Mouse (Mus musculus) C2C12 (cell line): ENCODE data around the gene Gm20604. TPM values are rescaled to one million over a fixed set of nuclear protein-coding genes. Genes with fewer than 3 reads are reported as not detected.

Experiments
- H3K27me3 ChIP-seq: one replicate; pipeline ENCODE4 v1.6.1; 2011; ENCODE audit not compliant: control insufficient read depth, insufficient read depth, insufficient read length
- H3K36me3 ChIP-seq: one replicate; pipeline ENCODE4 v1.6.1; 2011; ENCODE audit not compliant: control insufficient read depth, insufficient read depth
- H3K4me3 ChIP-seq: one replicate; pipeline ENCODE4 v1.5.1; 2011; ENCODE audit warnings: mild to moderate bottlenecking, control low read depth; ENCODE audit not compliant: poor library complexity, insufficient read depth, severe bottlenecking
- H3K79me2 ChIP-seq: one replicate; pipeline ENCODE4 v1.6.1; 2011; ENCODE audit not compliant: control insufficient read depth, insufficient read depth
- H3K79me3 ChIP-seq: one replicate; pipeline ENCODE4 v1.6.1; 2011; ENCODE audit warnings: low read depth, control low read depth
- H3ac ChIP-seq: one replicate; pipeline ENCODE3; 2011; ENCODE audit warnings: low read depth; ENCODE audit not compliant: control insufficient read depth, insufficient read length
- CEBPB ChIP-seq: IDR thresholded peaks from one replicate; pipeline ENCODE4 v1.6.1; 2011; ENCODE audit warnings: low read depth, mild to moderate bottlenecking, control low read depth, moderate library complexity
- CTCF ChIP-seq: IDR thresholded peaks from one replicate; pipeline ENCODE4 v1.5.1; 2011; ENCODE audit not compliant: control insufficient read depth, insufficient read depth, insufficient read length
- FOSL1 ChIP-seq: IDR thresholded peaks from one replicate; pipeline ENCODE4 v1.8.0; 2011; ENCODE audit warnings: mild to moderate bottlenecking, low read length; ENCODE audit not compliant: poor library complexity, insufficient read depth, severe bottlenecking
- MAX ChIP-seq: IDR thresholded peaks from one replicate; pipeline ENCODE4 v1.6.1; 2011; ENCODE audit warnings: mild to moderate bottlenecking, control low read depth
- MYOD1 ChIP-seq: IDR thresholded peaks from one replicate; pipeline ENCODE4 v1.6.1; 2011; ENCODE audit warnings: low read depth; ENCODE audit not compliant: control insufficient read depth, insufficient read length
- MYOG ChIP-seq: IDR thresholded peaks from one replicate; pipeline ENCODE4 v1.6.1; 2011; ENCODE audit not compliant: control insufficient read depth, insufficient read length; ENCODE audit errors: extremely low read depth
- USF1 ChIP-seq: IDR thresholded peaks from one replicate; pipeline ENCODE4 v1.6.1; 2011; ENCODE audit warnings: low read depth, mild to moderate bottlenecking, control low read depth, moderate library complexity
- polyA plus RNA-seq: library from polyadenylated mRNA; unstranded; fragments of >200 nt; fragmentation: generic; extraction: Trizol; gene quantifications from one replicate; pipeline ENCODE4 v1.2.1, GENCODE M21; 2012; ENCODE audit warnings: missing spikeins

The Gm20604 gene
- polyA plus RNA-seq, 1 experiment = 6.0 TPM

DNA sequence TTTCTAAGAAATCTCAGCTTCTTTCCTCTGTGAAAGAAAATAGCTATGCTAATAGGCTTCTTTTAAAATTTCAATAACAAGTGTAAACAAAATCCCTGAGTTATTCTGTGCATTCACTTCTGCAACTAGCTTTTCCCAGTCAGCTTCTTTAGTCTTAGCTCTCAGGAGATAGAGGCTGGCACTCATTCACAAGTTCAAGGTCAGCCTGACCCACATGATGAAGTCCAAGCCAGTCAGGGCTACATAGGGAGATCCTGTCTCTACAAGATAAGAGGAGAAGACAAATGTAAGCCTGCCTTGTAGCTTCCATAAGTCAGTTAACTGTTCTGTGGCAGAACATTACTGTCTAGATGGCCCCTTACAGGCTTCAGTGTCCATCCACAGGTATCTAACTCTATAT lies 5.2 kb upstream of the Gm20604 start:
- peaks cover 31% of the 10 kb centered on the region for H3K79me2 ChIP-seq
- H3K79me3 ChIP-seq = peaks cover 22% of the 10 kb centered on the region
- H3K36me3 ChIP-seq = peaks cover 56% of the 10 kb centered on the region
- TF ChIP-seq FOSL1 (no peak), MAX (no peak), MYOD1 (no peak), CTCF (no peak), USF1 (no peak), MYOG (no peak), CEBPB (no peak)
- H3K27me3 ChIP-seq = no peaks in the 10 kb centered on the region
- H3K4me3 ChIP-seq = no peak overlapping the region
- H3ac ChIP-seq = no peak overlapping the region

DNA sequence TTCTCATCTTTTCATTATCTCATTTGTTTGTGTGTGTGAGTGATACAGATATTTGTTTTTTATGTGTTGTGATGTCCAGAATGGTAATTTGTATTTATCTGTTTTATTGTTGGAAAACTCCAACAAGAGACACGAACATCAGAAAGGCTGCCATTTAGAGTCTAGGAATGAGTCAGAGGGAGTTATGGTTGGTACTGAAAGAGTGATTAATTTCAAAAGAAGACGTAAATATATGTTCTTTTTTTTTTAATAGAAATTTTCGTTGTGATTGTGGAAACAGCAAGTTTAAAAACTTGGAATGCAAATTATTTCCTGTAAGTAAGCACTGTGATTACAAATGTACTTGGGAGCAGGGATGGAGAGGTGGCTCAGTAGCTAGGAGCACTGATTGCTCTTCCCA lies 3.2 kb upstream of the Gm20604 start:
- Histone ChIP-seq H3K79me2 (peaks cover 48% of the 10 kb centered on the region), H3K27me3 (no peaks in the 10 kb centered on the region), H3K4me3 (no peak overlapping the region), H3K36me3 (peaks cover 36% of the 10 kb centered on the region), H3ac (no peak overlapping the region), H3K79me3 (peaks cover 27% of the 10 kb centered on the region)
- TF ChIP-seq MAX (no peak), FOSL1 (no peak), MYOD1 (no peak), USF1 (no peak), MYOG (no peak), CTCF (no peak), CEBPB (no peak)

DNA sequence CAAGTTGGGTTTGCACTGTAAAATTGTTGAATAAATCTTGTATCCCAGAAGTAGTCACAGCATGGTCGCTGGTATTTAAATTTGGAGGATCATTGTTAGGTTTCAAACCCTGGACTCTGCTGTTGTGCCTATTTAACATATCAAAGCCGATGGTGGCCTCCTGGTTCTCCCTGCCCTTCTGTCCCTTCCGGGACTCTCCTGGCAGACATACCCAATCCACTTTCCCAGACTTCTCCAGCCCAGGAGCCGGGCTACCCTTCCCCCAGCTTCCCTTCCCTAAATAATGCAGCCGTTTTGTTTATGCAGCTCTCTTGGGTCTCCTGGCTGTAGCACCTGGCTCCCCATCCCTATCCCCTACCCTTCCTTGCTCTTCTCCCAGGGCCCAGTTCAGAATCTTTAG lies 464 bp upstream of the Gm20604 start:
- TF ChIP-seq MAX = no peak
- TF ChIP-seq USF1 = no peak
- TF ChIP-seq FOSL1 = no peak
- no peak for TF ChIP-seq CTCF
- TF ChIP-seq CEBPB = no peak
- TF ChIP-seq MYOD1 = no peak
- no peak for TF ChIP-seq MYOG
- H3K36me3 ChIP-seq = peaks cover 12% of the 10 kb centered on the region
- peak overlapping the region; percentile 79 for H3K4me3 ChIP-seq
- peak overlapping the region; percentile 82 for H3ac ChIP-seq
- no peaks in the 10 kb centered on the region for H3K27me3 ChIP-seq
- peaks cover 55% of the 10 kb centered on the region for H3K79me3 ChIP-seq
- H3K79me2 ChIP-seq = peaks cover 75% of the 10 kb centered on the region

DNA sequence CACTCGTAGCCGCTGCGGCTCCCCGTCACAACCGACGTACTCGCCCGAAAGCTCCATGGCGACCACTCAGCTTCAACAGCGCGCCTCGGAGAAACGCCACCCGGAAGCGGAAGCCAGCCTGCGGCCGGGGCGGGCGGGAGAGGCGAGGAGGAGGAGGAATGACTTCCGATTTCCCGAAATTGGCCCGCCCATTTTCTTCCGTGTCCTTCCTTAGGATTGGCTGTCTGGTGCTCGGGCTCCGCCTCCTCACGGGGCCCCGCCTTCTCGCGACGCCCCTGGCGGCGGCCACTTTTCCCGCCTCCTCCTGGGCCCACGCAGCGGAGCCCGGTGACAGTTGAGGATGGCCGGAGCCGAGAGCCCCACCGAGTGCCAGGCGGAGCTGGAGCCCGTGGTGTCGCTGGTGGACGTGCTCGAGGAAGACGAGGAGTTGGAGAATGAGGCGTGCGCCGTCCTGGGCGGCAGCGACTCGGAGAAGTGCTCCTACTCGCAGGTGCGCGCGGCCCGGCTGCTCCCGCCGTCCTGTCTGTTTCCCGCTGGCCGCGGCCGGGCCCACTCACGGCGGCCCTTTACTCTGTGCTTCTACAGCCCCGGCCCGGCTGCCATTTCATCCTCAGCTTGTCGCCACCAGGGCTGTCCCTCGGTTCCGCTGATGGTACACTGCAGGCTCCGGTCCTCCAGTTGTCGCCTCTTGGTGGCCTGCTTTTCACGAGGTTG lies 626 bp downstream of the Gm20604 start, which contains the start of the genes Gm28051, Gon7 and Ubr7:
Gene Gm28051, minus strand, starts transcription at position 77 of the 714 bp plus-strand sequence.
Gene Gon7, minus strand, starts transcription at position 115 of the 714 bp plus-strand sequence.
Gene Ubr7, plus strand, starts transcription at position 279 of the 714 bp plus-strand sequence.
- Histone ChIP-seq H3K27me3 (no peaks in the 10 kb centered on the region), H3K79me3 (peaks cover 61% of the 10 kb centered on the region), H3K36me3 (peaks cover 6% of the 10 kb centered on the region), H3K79me2 (peaks cover 85% of the 10 kb centered on the region), H3ac (peak within 1 kb of the TSS; percentile 82), H3K4me3 (peak within 1 kb of the TSS; percentile 79)
- TF ChIP-seq CEBPB (no peak), MAX (peak; percentile 50)

DNA sequence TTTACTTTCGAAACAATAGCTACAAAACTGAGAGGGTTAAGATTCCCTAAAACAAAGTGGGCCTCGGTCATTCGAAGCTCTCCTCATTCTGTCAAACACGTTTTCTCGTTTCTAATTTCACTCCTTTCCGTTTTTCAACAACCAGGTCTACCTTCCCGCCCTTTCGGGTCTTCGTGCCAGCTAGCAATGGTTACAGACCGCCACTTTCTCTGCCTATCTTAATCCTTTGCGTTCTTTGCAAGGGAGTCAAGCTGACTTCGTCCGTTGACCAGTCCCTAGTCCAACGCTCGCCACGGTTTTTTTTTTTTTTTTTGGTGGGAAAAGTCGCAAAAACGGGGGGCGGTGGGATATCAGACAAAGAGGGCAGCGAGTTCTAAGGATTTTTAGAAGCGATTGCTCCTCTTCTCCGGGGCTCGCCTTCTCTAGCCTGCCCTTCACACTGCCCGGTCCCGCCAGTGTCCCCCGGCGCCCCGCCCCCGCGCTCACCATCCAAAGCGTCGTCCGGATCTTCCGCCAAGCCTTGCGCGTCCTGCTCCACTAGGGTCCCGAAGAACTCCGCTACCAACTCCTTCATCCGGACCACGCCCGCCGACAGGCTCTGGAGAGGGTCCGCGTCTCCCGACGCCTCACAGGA lies 1.3 kb downstream of the Gm20604 start:
- H3K79me2 ChIP-seq = peaks cover 91% of the 10 kb centered on the region
- TF ChIP-seq MAX = no peak
- no peak for TF ChIP-seq FOSL1
- no peak for TF ChIP-seq MYOD1
- no peak for TF ChIP-seq USF1
- no peak for TF ChIP-seq MYOG
- TF ChIP-seq CEBPB = no peak
- no peak for TF ChIP-seq CTCF
- H3K27me3 ChIP-seq = no peaks in the 10 kb centered on the region
- peak overlapping the region; percentile 72 for H3ac ChIP-seq
- peaks cover 68% of the 10 kb centered on the region for H3K79me3 ChIP-seq
- peaks cover 6% of the 10 kb centered on the region for H3K36me3 ChIP-seq
- H3K4me3 ChIP-seq = peak overlapping the region; percentile 79

DNA sequence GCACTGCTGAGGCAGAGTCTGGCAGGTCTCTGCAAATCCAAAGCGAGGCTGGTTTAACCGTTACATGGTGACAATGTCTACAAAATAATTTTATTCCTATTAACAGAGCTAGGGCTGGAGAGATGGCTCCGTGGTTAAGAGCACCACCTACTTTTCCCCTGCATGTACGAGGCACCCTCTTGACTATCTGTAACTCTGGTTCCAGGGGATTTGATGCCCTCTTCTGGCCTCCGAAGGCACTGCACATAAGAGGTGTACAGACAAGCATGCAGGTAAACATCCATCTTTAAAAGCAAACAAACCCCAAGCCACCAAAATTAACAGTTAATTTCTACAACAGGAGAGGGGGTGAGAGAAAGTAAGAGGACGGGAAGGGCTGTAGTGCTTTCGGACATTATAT lies 2.2 kb downstream of the Gm20604 start:
- TF ChIP-seq MYOD1 = no peak
- no peak for TF ChIP-seq MYOG
- TF ChIP-seq CEBPB = no peak
- no peak for TF ChIP-seq FOSL1
- TF ChIP-seq CTCF = no peak
- no peak for TF ChIP-seq USF1
- no peak for TF ChIP-seq MAX
- H3K79me2 ChIP-seq = peaks cover 95% of the 10 kb centered on the region
- peak overlapping the region; percentile 79 for H3K4me3 ChIP-seq
- H3ac ChIP-seq = no peak overlapping the region
- H3K36me3 ChIP-seq = peaks cover 2% of the 10 kb centered on the region
- no peaks in the 10 kb centered on the region for H3K27me3 ChIP-seq
- H3K79me3 ChIP-seq = peaks cover 76% of the 10 kb centered on the region
